Mouse (Mus musculus) limb, embryonic 15.5 days (tissue): ENCODE measurements at regions not wholly inside any gene's neighbourhood (a gene's known extent, or its start where the extent isn't known, plus 50 kb on each side); places are given as distances from the start of the nearest gene placed in this dataset.

Experiments used
- ATAC-seq: fragments of 200-750 bp; cut with Nextera tagmentation; 2 replicates; pipeline ENCODE4 v1.8.0; 2017; ENCODE audit warnings: low read depth, moderate TSS enrichment; ENCODE audit not compliant: insufficient number of reproducible peaks, low FRiP score, low TSS enrichment
- H3K27ac ChIP-seq: fragments of 300-500 bp; sonication (generic); 2 replicates; pipeline ENCODE4 v1.5.1; 2015; ENCODE audit warnings: moderate library complexity, mild to moderate bottlenecking, inconsistent platforms
- H3K27me3 ChIP-seq: fragments of 300-500 bp; sonication (generic); 2 replicates; pipeline ENCODE4 v1.6.1; 2015; ENCODE audit warnings: inconsistent platforms
- H3K36me3 ChIP-seq: fragments of 300-500 bp; sonication (generic); 2 replicates; pipeline ENCODE4 v1.6.1; 2015; ENCODE audit warnings: inconsistent platforms
- H3K4me1 ChIP-seq: fragments of 300-500 bp; sonication (generic); 2 replicates; pipeline ENCODE4 v1.6.1; 2015; ENCODE audit warnings: inconsistent platforms
- H3K4me2 ChIP-seq: fragments of 300-500 bp; sonication (generic); 2 replicates; pipeline ENCODE4 v1.6.1; 2015; ENCODE audit warnings: mild to moderate bottlenecking, inconsistent platforms
- H3K4me3 ChIP-seq: fragments of 300-500 bp; sonication (generic); 2 replicates; pipeline ENCODE4 v1.5.1; 2015; ENCODE audit warnings: mild to moderate bottlenecking, inconsistent platforms
- H3K9ac ChIP-seq: fragments of 300-500 bp; sonication (generic); 2 replicates; pipeline ENCODE4 v1.6.1; 2015; ENCODE audit warnings: inconsistent platforms
- H3K9me3 ChIP-seq: fragments of 300-500 bp; sonication (generic); 2 replicates; pipeline ENCODE4 v1.6.1; 2016; ENCODE audit warnings: inconsistent platforms
- WGBS: fragments of 180-500 bp; shearing (Covaris S2); methylation state at CpG from one replicate; pipeline ENCODE4 v1.1.7; 2015; 5-methylcytosine and 5-hydroxymethylcytosine counted together

DNA sequence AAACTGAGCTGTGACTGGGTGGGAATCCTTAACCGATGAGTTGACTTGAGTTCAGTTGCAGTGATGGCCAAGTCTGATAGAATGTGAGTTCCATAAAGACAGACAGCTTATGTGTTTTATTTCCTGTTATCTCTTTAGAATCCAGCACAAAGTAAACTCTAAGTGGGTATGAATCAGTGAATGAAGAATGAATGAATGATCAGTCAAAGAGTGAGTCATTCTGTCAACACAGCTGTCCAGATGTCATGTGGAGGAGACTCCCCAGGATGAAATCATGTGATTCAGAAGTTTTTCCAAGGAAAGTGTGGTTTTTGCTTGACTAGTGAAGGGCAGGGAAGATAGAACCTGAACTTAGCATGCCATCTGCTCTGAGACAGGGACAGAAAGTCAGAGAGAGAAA, 732.0 kb upstream of the A1bg start:
- no peak for ATAC-seq
- Histone ChIP-seq H3K4me2 (no peak overlapping the region), H3K36me3 (no peaks in the 10 kb centered on the region), H3K9ac (no peak overlapping the region), H3K9me3 (no peaks in the 10 kb centered on the region), H3K27me3 (no peaks in the 10 kb centered on the region), H3K4me3 (no peak overlapping the region), H3K4me1 (no peaks in the 10 kb centered on the region), H3K27ac (no peak overlapping the region)
- 93% methylated on average over 1 of the region's 1 CpGs for WGBS

- 60% methylated on average over 1 of the region's 1 CpGs for WGBS
These were observed 731.0 kb upstream of the A1bg start for GRCm38 (mm10) chr15:61653853-61654252.

DNA sequence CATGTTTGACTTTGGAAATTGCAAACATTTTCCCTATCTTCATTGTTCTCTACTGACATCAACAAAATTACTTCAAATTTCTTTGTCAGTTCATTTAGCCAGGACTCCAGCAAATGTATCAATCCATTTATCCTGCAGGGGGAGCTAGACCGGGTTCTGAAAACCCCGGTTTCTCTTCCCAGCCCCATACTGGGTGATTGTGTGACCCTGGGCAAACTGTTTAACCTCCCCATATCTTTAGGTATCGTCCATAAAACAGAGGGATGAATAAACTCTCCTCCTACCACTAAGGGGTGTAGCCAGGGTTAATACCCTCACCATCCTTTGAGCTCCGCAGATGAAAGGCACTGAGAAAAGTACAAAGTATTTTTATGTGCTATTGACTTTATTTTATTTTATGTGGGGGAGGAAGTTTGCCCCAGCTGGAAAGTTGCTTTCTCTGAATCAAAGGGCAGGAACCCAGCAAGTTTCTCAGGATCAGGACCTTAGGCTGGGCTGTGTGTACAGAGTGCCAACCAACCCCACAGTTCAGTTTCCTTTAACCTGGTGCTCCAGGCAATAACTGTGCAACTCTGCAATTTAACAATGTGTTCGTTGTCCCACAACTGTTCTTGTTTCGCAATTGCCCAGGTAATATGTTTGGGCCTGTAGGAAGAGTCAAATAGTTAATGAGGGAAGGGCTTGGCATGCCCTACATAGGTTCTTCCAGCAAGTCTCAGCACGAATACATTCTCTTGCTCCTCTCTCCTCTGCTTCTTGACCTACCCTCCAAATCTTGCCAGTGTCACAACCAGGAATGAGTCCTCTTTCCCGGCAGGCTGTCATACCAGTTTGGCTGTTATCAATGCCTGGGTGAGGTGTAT, 696.1 kb upstream of the A1bg start:
- no peaks in the 10 kb centered on the region for H3K9me3 ChIP-seq
- H3K4me1 ChIP-seq = no peaks in the 10 kb centered on the region
- WGBS = 41% methylated on average over 8 of the region's 8 CpGs
- no peak overlapping the region for H3K4me3 ChIP-seq
- H3K9ac ChIP-seq = no peak overlapping the region
- no peaks in the 10 kb centered on the region for H3K36me3 ChIP-seq
- no peaks in the 10 kb centered on the region for H3K27me3 ChIP-seq
- no peak for ATAC-seq
- no peak overlapping the region for H3K27ac ChIP-seq
- no peak overlapping the region for H3K4me2 ChIP-seq

More at GRCm38 (mm10) chr15:61653853-61654252, 731.0 kb upstream of the A1bg start:
- H3K9me3 ChIP-seq = no peaks in the 10 kb centered on the region
- ATAC-seq = no peak
- no peak overlapping the region for H3K27ac ChIP-seq
- H3K4me1 ChIP-seq = no peaks in the 10 kb centered on the region
- H3K36me3 ChIP-seq = no peaks in the 10 kb centered on the region
- H3K27me3 ChIP-seq = no peaks in the 10 kb centered on the region
- H3K4me2 ChIP-seq = no peak overlapping the region
- H3K9ac ChIP-seq = no peak overlapping the region
- no peak overlapping the region for H3K4me3 ChIP-seq

DNA sequence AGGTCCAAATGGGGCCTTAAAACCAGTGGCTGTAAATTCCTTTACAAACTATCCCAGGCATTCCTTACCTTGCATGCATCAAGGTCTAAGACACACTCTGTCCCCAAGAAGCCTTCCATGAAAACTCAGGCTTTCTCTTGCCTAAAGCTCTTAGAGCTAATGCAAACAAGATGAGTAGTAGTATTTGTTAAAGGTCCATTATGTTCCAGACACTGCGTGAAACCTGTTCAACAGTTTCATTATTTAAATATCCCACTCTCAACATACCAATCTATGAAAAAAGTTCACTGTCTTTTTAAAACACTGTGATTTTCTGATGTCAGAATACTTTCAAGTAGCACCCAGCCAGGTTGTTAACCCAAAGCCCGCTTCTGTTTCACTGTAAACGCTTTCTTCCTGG, 687.9 kb upstream of the A1bg start:
- no peaks in the 10 kb centered on the region for H3K36me3 ChIP-seq
- H3K4me1 ChIP-seq = no peaks in the 10 kb centered on the region
- H3K27me3 ChIP-seq = no peaks in the 10 kb centered on the region
- no peaks in the 10 kb centered on the region for H3K9me3 ChIP-seq
- no peak overlapping the region for H3K4me2 ChIP-seq
- no peak overlapping the region for H3K4me3 ChIP-seq
- 68% methylated on average over 3 of the region's 3 CpGs for WGBS
- ATAC-seq = no peak
- H3K27ac ChIP-seq = no peak overlapping the region
- no peak overlapping the region for H3K9ac ChIP-seq

GRCm38 (mm10) chr15:61609656-61610055, 686.8 kb upstream of the A1bg start:
- 65% methylated on average over 6 of the region's 6 CpGs for whole genome bisulfite sequencing
- Histone ChIP-seq H3K27me3 (no peaks in the 10 kb centered on the region), H3K4me2 (no peak overlapping the region), H3K36me3 (no peaks in the 10 kb centered on the region), H3K4me3 (no peak overlapping the region), H3K9me3 (no peaks in the 10 kb centered on the region), H3K4me1 (no peaks in the 10 kb centered on the region), H3K27ac (no peak overlapping the region), H3K9ac (no peak overlapping the region)
- ATAC-seq = no peak

- H3K36me3 ChIP-seq = no peaks in the 10 kb centered on the region
- H3K4me2 ChIP-seq = no peak overlapping the region
- H3K9me3 ChIP-seq = no peaks in the 10 kb centered on the region
- H3K9ac ChIP-seq = no peak overlapping the region
- no peak overlapping the region for H3K27ac ChIP-seq
- no peak for ATAC-seq
- no peak overlapping the region for H3K4me3 ChIP-seq
- 33% methylated on average over 6 of the region's 6 CpGs for WGBS
- no peaks in the 10 kb centered on the region for H3K27me3 ChIP-seq
- H3K4me1 ChIP-seq = no peaks in the 10 kb centered on the region
These were observed 685.5 kb upstream of the A1bg start for GRCm38 (mm10) chr15:61608301-61608731.

DNA sequence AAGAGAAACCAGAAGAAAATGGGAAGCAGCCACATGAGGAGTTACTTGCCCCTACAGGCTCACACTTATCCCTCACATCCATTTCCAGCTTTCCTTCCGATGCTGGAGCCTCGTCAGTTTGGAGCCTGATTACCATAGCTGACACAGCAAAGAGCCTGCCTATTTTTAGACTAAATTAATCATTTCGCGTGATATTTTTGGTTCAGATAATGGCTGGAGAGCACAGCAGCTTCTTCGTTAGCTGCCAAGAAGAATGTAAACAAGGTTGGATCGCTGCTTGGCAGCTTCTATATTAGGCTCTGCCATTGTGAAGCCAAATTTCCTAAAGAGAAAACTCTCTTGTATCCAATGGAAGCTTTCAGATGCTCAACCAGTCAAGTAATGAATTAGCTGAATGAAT, 676.9 kb upstream of the A1bg start:
- H3K9ac ChIP-seq = no peak overlapping the region
- no peaks in the 10 kb centered on the region for H3K4me1 ChIP-seq
- WGBS = 77% methylated on average over 6 of the region's 6 CpGs
- H3K36me3 ChIP-seq = no peaks in the 10 kb centered on the region
- H3K27me3 ChIP-seq = no peaks in the 10 kb centered on the region
- H3K9me3 ChIP-seq = no peaks in the 10 kb centered on the region
- no peak overlapping the region for H3K4me2 ChIP-seq
- no peak for ATAC-seq
- H3K4me3 ChIP-seq = no peak overlapping the region
- H3K27ac ChIP-seq = no peak overlapping the region

DNA sequence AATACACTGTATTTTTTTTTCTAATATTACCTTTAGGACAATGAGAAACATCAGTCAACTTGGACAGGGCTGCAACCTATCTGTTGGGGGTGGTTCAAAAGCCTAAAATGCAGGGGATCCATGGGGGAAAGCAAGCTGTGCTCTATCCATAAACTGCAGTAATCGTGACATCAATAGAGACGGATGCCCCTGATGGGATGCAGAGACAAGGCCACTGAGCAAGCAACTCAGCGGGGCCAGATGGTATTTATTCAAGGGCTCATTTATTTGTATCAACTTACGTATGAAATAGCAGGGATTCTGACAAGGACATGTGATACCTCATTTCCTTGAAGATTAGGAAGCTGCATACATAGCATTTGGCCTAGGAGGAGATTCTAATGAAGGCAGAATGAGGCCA, 673.5 kb upstream of the A1bg start:
- WGBS = 56% methylated on average over 4 of the region's 4 CpGs
- no peak overlapping the region for H3K27ac ChIP-seq
- no peaks in the 10 kb centered on the region for H3K36me3 ChIP-seq
- H3K4me2 ChIP-seq = no peak overlapping the region
- no peak for ATAC-seq
- no peaks in the 10 kb centered on the region for H3K9me3 ChIP-seq
- H3K9ac ChIP-seq = no peak overlapping the region
- H3K4me3 ChIP-seq = no peak overlapping the region
- H3K4me1 ChIP-seq = no peaks in the 10 kb centered on the region
- no peaks in the 10 kb centered on the region for H3K27me3 ChIP-seq

GRCm38 (mm10) chr15:61588956-61589355, 666.1 kb upstream of the A1bg start:
- no peak overlapping the region for H3K27ac ChIP-seq
- 76% methylated on average over 5 of the region's 5 CpGs for WGBS
- no peak for ATAC-seq
- no peaks in the 10 kb centered on the region for H3K27me3 ChIP-seq
- no peak overlapping the region for H3K4me3 ChIP-seq
- H3K9me3 ChIP-seq = no peaks in the 10 kb centered on the region
- no peak overlapping the region for H3K4me2 ChIP-seq
- H3K4me1 ChIP-seq = no peaks in the 10 kb centered on the region
- H3K36me3 ChIP-seq = no peaks in the 10 kb centered on the region
- no peak overlapping the region for H3K9ac ChIP-seq

- WGBS = 49% methylated on average over 2 of the region's 2 CpGs
- ATAC-seq = no peak
- no peak overlapping the region for H3K4me3 ChIP-seq
- no peaks in the 10 kb centered on the region for H3K27me3 ChIP-seq
- H3K36me3 ChIP-seq = no peaks in the 10 kb centered on the region
- no peaks in the 10 kb centered on the region for H3K4me1 ChIP-seq
- no peaks in the 10 kb centered on the region for H3K9me3 ChIP-seq
- no peak overlapping the region for H3K27ac ChIP-seq
- no peak overlapping the region for H3K4me2 ChIP-seq
- H3K9ac ChIP-seq = no peak overlapping the region
These were observed 659.5 kb upstream of the A1bg start for GRCm38 (mm10) chr15:61582335-61582734.

GRCm38 (mm10) chr15:61563347-61563746, 640.5 kb upstream of the A1bg start:
- no peaks in the 10 kb centered on the region for H3K4me1 ChIP-seq
- no peaks in the 10 kb centered on the region for H3K36me3 ChIP-seq
- ATAC-seq = no peak
- H3K4me3 ChIP-seq = no peak overlapping the region
- H3K4me2 ChIP-seq = no peak overlapping the region
- no peak overlapping the region for H3K9ac ChIP-seq
- no peaks in the 10 kb centered on the region for H3K9me3 ChIP-seq
- no peak overlapping the region for H3K27ac ChIP-seq
- H3K27me3 ChIP-seq = no peaks in the 10 kb centered on the region

- no peaks in the 10 kb centered on the region for H3K4me1 ChIP-seq
- H3K36me3 ChIP-seq = no peaks in the 10 kb centered on the region
- no peak overlapping the region for H3K27ac ChIP-seq
- no peak overlapping the region for H3K4me2 ChIP-seq
- no peaks in the 10 kb centered on the region for H3K9me3 ChIP-seq
- 5% methylated on average over 2 of the region's 2 CpGs for WGBS
- no peaks in the 10 kb centered on the region for H3K27me3 ChIP-seq
- H3K4me3 ChIP-seq = no peak overlapping the region
- no peak overlapping the region for H3K9ac ChIP-seq
- ATAC-seq = no peak
These were observed 639.4 kb upstream of the A1bg start for GRCm38 (mm10) chr15:61562252-61562651.

DNA sequence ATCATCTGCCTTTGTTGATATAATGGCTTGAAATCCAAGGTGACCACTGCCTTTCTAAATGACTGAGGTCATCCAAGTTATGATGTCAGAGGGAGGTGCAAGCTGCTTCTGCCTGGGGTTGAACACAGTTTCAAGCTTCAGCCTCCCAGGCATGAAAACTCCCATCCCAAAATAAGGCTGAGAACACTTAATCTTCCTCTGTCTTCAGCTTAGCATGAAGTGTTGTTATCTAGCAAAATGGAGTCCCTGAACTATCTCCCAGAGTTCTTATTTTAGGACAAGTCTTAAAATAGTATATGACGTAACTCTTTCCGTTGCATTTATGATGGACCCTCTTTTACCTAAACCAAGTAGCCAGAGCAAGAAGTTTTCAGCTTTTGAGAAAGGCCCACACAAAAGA, 631.1 kb upstream of the A1bg start:
- no peak for ATAC-seq
- WGBS = 85% methylated on average over 2 of the region's 2 CpGs
- Histone ChIP-seq H3K4me1 (no peaks in the 10 kb centered on the region), H3K9me3 (no peaks in the 10 kb centered on the region), H3K36me3 (no peaks in the 10 kb centered on the region), H3K9ac (no peak overlapping the region), H3K4me2 (no peak overlapping the region), H3K27me3 (no peaks in the 10 kb centered on the region), H3K4me3 (no peak overlapping the region), H3K27ac (no peak overlapping the region)
